Mouse (Mus musculus) liver, embryonic 16.5 days (tissue): ENCODE results near the gene Sgtb. TPM values are rescaled to one million over a fixed set of nuclear protein-coding genes. Genes with fewer than 3 reads are reported as not detected.
A peak's percentile ranks its signal among the peaks of the same experiment; 100 is the strongest.

ENCODE experiments used
- ATAC-seq: fragments of 200-750 bp; cut with Nextera tagmentation; 2 replicates; pipeline ENCODE4 v1.8.0; 2017; ENCODE audit warnings: low read depth, mild to moderate bottlenecking, moderate number of reproducible peaks, moderate library complexity
- H3K27ac ChIP-seq: fragments of 300-500 bp; sonication (generic); 2 replicates; pipeline ENCODE4 v1.5.1; 2014; ENCODE audit warnings: mild to moderate bottlenecking, low read length
- H3K27me3 ChIP-seq: fragments of 300-500 bp; sonication (generic); 2 replicates; pipeline ENCODE4 v1.6.1; 2014; ENCODE audit warnings: low read depth, low read length, mixed read lengths; ENCODE audit not compliant: control insufficient read depth, insufficient read depth
- H3K36me3 ChIP-seq: fragments of 300-500 bp; sonication (generic); 2 replicates; pipeline ENCODE4 v1.6.1; 2014; ENCODE audit warnings: mild to moderate bottlenecking; ENCODE audit not compliant: control insufficient read depth, insufficient read depth
- H3K4me1 ChIP-seq: fragments of 300-500 bp; sonication (generic); 2 replicates; pipeline ENCODE4 v1.6.1; 2014; ENCODE audit warnings: low read depth, low read length, mixed read lengths; ENCODE audit not compliant: control insufficient read depth
- H3K4me2 ChIP-seq: fragments of 300-500 bp; sonication (generic); 2 replicates; pipeline ENCODE4 v1.6.1; 2014; ENCODE audit warnings: low read depth, low read length, mixed read lengths
- H3K4me3 ChIP-seq: fragments of 300-500 bp; sonication (generic); 2 replicates; pipeline ENCODE4 v1.5.1; 2014; ENCODE audit warnings: low read depth, mild to moderate bottlenecking, low read length
- H3K9ac ChIP-seq: fragments of 300-500 bp; sonication (generic); 2 replicates; pipeline ENCODE4 v1.6.1; 2014; ENCODE audit warnings: low read depth, low read length
- H3K9me3 ChIP-seq: fragments of 300-500 bp; sonication (generic); replicated peaks from 2 replicates; pipeline ENCODE4 v1.6.1; 2016; ENCODE audit warnings: low read length; ENCODE audit not compliant: control insufficient read depth
- WGBS: fragments of 180-500 bp; shearing (Covaris S2); extraction: QIAGEN DNeasy Blood & Tissue Kit; methylation state at CpG from one replicate; pipeline ENCODE4 v1.1.7; 2014; ENCODE audit not compliant: insufficient replicate concordance; 5-methylcytosine and 5-hydroxymethylcytosine counted together
- polyA plus RNA-seq: library from polyadenylated mRNA; unstranded; fragments of >200 nt; fragmentation: Nextera tagmentation; extraction: Ambion mirVana; gene quantifications from 2 replicates; pipeline ENCODE4 v1.2.1, GENCODE M21; 2015

Sgtb gene
- polyA plus RNA-seq: 0.53 and 0.54 TPM in 2 replicates

GRCm38 (mm10) chr13:104109288-104109815, at the start of gene Sgtb, which contains the start of gene Nln:
Gene Sgtb, plus strand, starts transcription at chr13:104109741.
Gene Nln, minus strand, starts transcription at chr13:104109614.
- Histone ChIP-seq H3K36me3 (no peaks in the 10 kb centered on the region; the same call in 1 of the 2 replicates), H3K9me3 (no peaks in the 10 kb centered on the region), H3K27ac (peak within 1 kb of the TSS; percentile 56), H3K27me3 (peaks cover 7% of the 10 kb centered on the region), H3K4me2 (peak within 1 kb of the TSS; percentile 97), H3K9ac (peak within 1 kb of the TSS; percentile 65), H3K4me3 (peak within 1 kb of the TSS; percentile 71), H3K4me1 (peaks cover 10% of the 10 kb centered on the region)
- peak; percentile 97 for ATAC-seq
- WGBS: 0% methylated on average over 35 of the region's 44 CpGs

GRCm38 (mm10) chr13:104060231-104060630, 49.3 kb upstream of the Sgtb start:
- WGBS: 78% methylated on average over 1 of the region's 1 CpGs
- no peak overlapping the region for H3K9ac ChIP-seq
- no peak for ATAC-seq
- H3K27ac ChIP-seq: no peak overlapping the region
- no peaks in the 10 kb centered on the region for H3K36me3 ChIP-seq
- H3K4me1 ChIP-seq: no peaks in the 10 kb centered on the region
- no peaks in the 10 kb centered on the region for H3K27me3 ChIP-seq
- H3K4me2 ChIP-seq: no peak overlapping the region
- no peak overlapping the region for H3K4me3 ChIP-seq
- no peaks in the 10 kb centered on the region for H3K9me3 ChIP-seq

GRCm38 (mm10) chr13:104061975-104062750, 47.4 kb upstream of the Sgtb start:
- Histone ChIP-seq H3K27me3 (no peaks in the 10 kb centered on the region), H3K4me1 (no peaks in the 10 kb centered on the region), H3K9ac (no peak overlapping the region), H3K4me2 (no peak overlapping the region), H3K36me3 (no peaks in the 10 kb centered on the region), H3K4me3 (no peak overlapping the region), H3K27ac (no peak overlapping the region), H3K9me3 (no peaks in the 10 kb centered on the region)
- WGBS: 50% methylated on average over 2 of the region's 2 CpGs
- ATAC-seq: no peak

- H3K27me3 ChIP-seq: no peaks in the 10 kb centered on the region
- no peak overlapping the region for H3K4me2 ChIP-seq
- H3K9ac ChIP-seq: no peak overlapping the region
- no peaks in the 10 kb centered on the region for H3K9me3 ChIP-seq
- no peaks in the 10 kb centered on the region for H3K36me3 ChIP-seq
- no peaks in the 10 kb centered on the region for H3K4me1 ChIP-seq
- ATAC-seq: no peak
- H3K27ac ChIP-seq: no peak overlapping the region
- WGBS: 64% methylated on average over 9 of the region's 9 CpGs
- H3K4me3 ChIP-seq: no peak overlapping the region
Observed at GRCm38 (mm10) chr13:104063061-104063460, 46.5 kb upstream of the Sgtb start.

- no peak overlapping the region for H3K4me2 ChIP-seq
- H3K27me3 ChIP-seq: no peaks in the 10 kb centered on the region
- no peak overlapping the region for H3K4me3 ChIP-seq
- no peaks in the 10 kb centered on the region for H3K9me3 ChIP-seq
- 65% methylated on average over 2 of the region's 2 CpGs for WGBS
- H3K4me1 ChIP-seq: no peaks in the 10 kb centered on the region
- H3K9ac ChIP-seq: no peak overlapping the region
- no peaks in the 10 kb centered on the region for H3K36me3 ChIP-seq
- ATAC-seq: no peak
- no peak overlapping the region for H3K27ac ChIP-seq
Observed at GRCm38 (mm10) chr13:104065649-104066347, 43.7 kb upstream of the Sgtb start.

GRCm38 (mm10) chr13:104069216-104069615, 40.3 kb upstream of the Sgtb start:
- ATAC-seq: no peak
- WGBS: 78% methylated on average over 11 of the region's 11 CpGs

GRCm38 (mm10) chr13:104070703-104071102, 38.8 kb upstream of the Sgtb start:
- Histone ChIP-seq H3K27ac (no peak overlapping the region), H3K4me1 (no peaks in the 10 kb centered on the region), H3K36me3 (no peaks in the 10 kb centered on the region), H3K27me3 (no peaks in the 10 kb centered on the region), H3K9me3 (no peaks in the 10 kb centered on the region), H3K4me2 (no peak overlapping the region), H3K4me3 (no peak overlapping the region), H3K9ac (no peak overlapping the region)
- ATAC-seq: no peak
- 47% methylated on average over 3 of the region's 3 CpGs for WGBS

More at GRCm38 (mm10) chr13:104069216-104069615, 40.3 kb upstream of the Sgtb start:
- no peak overlapping the region for H3K9ac ChIP-seq
- no peaks in the 10 kb centered on the region for H3K9me3 ChIP-seq
- H3K27ac ChIP-seq: no peak overlapping the region
- H3K4me3 ChIP-seq: no peak overlapping the region
- H3K27me3 ChIP-seq: no peaks in the 10 kb centered on the region
- no peak overlapping the region for H3K4me2 ChIP-seq
- no peaks in the 10 kb centered on the region for H3K4me1 ChIP-seq
- H3K36me3 ChIP-seq: no peaks in the 10 kb centered on the region

- H3K36me3 ChIP-seq: no peaks in the 10 kb centered on the region
- 70% methylated on average over 9 of the region's 9 CpGs for WGBS
- ATAC-seq: no peak
- H3K4me3 ChIP-seq: no peak overlapping the region
- H3K27ac ChIP-seq: no peak overlapping the region
- H3K4me1 ChIP-seq: no peaks in the 10 kb centered on the region
- H3K9ac ChIP-seq: no peak overlapping the region
- no peak overlapping the region for H3K4me2 ChIP-seq
- H3K27me3 ChIP-seq: no peaks in the 10 kb centered on the region
- H3K9me3 ChIP-seq: no peaks in the 10 kb centered on the region
Observed at GRCm38 (mm10) chr13:104072351-104072750, 37.2 kb upstream of the Sgtb start.

- H3K4me2 ChIP-seq: no peak overlapping the region
- H3K4me3 ChIP-seq: no peak overlapping the region
- 34% methylated on average over 8 of the region's 8 CpGs for WGBS
- H3K9ac ChIP-seq: no peak overlapping the region
- no peak; the same call in 1 of the 2 replicates for ATAC-seq
- H3K9me3 ChIP-seq: no peaks in the 10 kb centered on the region
- no peaks in the 10 kb centered on the region for H3K36me3 ChIP-seq
- H3K27me3 ChIP-seq: no peaks in the 10 kb centered on the region
- no peak overlapping the region for H3K27ac ChIP-seq
- no peaks in the 10 kb centered on the region for H3K4me1 ChIP-seq
Observed at GRCm38 (mm10) chr13:104074230-104074629, 35.3 kb upstream of the Sgtb start.
